Mouse (Mus musculus): ENCODE measurements around the gene Lbh. TPM values are rescaled to one million over a fixed set of nuclear protein-coding genes. Genes with fewer than 3 reads are reported as not detected.

Gene Lbh
- 10 to 100 TPM; 38.8 to 43.8 (median 41.5) TPM for total RNA-seq (2022)

DNA sequence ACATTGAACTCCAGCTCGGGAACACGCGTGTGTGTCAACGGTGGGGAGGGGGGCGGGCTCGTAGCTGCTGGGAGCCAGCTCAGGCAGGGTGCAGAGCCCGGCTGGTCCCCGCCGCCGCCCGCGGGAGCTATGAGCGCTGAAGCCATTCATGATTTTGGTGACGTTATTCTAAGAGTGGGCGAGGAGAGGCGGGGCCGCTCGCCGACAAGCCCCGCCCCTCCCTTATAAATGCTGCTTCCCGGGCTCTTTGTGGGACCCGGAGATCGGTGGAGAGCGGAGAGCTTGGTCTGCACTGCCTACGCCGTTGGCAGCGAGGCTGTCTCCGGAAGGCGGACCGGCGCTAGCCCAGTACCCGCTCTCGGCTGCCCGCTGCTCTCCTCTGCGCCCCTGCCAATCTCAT is at the start of gene Lbh:
Lbh (plus strand) TSS at position 253 of the 400 bp plus-strand sequence.
- DNase-seq (ENCODE audit: low spot score in 2 of 2): peak; percentile 89 to 91

DNA sequence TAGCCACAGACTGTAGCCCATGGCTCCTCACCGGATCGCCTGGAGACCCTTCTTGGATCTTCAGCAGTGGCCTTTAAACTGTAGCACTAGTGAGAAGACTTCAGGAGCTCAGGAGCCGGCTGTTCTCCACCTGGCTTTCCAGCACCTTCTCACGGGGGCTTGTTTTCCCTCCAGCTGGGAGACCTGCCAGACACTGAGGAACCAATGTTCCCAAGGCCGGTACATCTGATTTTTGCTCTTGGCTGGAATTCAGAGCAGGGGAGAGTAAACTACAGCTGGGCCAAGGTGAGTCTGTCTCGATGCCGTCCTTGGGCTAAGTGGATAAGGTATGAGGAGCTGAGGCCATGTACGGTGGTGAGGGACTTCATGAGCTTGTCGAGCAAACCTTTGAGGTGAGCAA is 39.1 kb upstream of the Lbh start:
- DNase-seq (ENCODE audit: low spot score in 2 of 2): no peak

DNA sequence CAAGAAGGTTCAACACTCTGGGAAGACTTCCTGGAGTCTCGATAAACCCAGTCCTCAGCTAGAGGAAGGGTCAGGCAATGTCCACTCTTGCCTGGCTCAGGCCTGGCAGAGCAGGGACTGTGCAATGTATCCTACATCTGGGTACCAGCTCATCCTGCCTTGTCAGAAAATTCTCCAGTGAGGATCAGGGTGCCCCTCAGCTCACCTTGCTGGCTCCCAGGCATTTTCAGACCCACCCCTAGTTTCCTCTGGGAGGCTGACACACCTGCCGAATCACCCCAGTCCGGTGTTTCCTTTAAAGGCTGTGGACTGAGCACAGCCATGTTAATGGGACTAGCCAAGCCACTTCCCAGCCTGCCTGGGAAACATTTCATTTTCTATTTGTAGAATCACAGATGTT is 37.9 kb upstream of the Lbh start:
- DNase-seq (ENCODE audit: low spot score in 2 of 2): no peak

- no peak for DNase-seq (ENCODE audit: low spot score in 2 of 2)
These were observed 37.1 kb upstream of the Lbh start for GRCm38 (mm10) chr17:72881051-72881450.

DNA sequence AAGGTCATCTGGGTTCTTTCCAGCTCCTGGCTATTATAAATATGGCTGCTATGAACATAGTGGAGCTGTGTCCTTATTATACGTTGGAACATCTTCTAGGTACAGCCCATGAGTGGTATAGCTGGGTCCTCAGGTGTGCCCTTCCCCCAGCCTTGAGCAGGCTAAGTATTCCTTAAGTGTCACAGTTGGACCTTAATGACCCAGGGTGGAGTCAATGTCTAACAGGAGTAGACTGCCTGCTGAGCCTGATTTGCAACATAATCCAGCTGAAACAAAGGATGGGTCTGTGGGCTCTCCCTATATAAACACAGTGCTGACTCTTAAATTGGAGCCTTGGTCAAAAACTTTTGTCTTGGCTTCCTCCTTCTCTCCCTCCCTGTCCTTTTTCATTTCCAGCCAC is 36.3 kb upstream of the Lbh start:
- DNase-seq (ENCODE audit: low spot score in 2 of 2): no peak

GRCm38 (mm10) chr17:72889556-72890397 is 28.3 kb upstream of the Lbh start:
- peak; percentile 41 to 67 for DNase-seq (ENCODE audit: low spot score in 2 of 2)

DNA sequence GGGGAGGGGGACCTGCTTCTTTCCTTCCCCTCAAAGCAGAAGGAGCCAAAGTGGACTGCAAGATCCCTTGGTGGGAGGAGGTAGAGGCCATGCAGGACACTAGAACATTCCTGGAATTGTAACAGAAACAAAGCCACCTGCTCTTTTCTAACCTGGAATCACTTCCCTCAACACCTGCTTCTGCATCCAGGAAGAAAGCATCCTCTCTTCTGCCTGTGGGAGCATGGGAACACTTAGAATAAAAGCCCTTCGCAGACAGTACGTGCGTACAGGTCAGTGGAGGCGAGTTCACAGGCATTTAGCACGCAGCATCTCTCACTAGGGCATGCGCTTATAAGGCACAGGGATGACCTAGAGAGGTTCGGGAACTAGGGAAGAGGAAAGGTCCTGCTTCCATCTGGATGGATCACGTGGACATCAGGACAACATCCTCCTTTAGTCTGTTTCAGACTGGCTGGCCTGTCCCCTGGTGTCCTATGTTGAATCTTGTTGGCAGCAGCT is 27.7 kb upstream of the Lbh start:
- no peak for DNase-seq (ENCODE audit: low spot score in 2 of 2)

DNA sequence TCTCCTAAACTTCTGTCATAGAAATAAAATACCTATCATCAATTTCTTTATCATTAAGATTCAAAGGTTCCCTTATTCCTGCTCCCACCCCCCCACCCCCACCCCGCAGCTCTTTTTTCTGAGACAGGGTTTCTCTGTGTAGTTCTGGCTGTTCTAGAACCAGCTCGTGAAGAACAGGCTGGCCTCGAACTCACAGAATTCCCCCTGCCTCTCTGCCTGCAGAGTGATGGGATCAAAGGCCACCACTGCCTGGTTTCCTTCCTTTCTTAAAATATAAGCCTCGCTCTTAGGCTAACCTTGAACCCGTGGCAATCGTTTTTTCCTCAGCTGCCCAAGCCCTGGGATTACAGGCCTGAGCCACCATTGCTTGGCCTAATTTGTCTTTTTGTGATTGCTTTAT is 26.5 kb upstream of the Lbh start:
- DNase-seq (ENCODE audit: low spot score in 2 of 2): no peak

DNA sequence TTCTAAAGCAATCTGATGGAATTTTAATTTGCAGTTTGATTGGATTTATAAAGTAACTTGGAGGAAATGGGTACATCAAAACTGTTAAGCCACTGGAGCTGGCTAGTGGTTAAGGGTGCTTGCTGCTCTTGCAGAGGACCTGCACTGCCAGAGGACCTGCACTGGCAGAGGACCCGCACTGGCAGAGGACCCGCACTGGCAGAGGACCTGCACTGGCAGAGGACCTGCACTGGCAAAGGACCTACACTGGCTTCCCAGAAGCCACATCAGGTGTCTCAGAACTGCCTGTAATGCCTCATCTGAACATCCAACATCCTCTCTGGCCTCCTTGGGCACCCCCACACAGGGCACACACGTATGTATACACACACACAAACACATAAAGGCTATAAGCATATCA is 22.6 kb upstream of the Lbh start:
- no peak for DNase-seq (ENCODE audit: low spot score in 2 of 2)

DNA sequence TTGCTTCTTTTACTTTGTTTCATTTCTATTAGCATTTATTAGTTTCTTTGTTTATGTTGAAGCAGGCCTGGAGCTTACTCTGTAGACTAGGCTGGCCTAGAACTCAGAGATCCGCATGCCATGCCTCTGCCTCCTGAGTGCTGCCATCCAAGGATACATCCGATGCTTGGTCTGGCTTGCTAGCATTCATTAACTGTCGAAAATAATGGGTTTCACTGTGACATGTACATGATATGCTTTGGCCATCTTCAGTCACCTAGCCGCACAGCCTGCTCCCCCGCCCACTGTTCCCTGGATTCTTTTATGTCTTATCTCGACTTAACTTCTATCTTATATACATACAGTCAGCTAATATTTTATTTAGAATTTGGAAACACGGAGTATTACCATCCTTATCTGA is 21.0 kb upstream of the Lbh start:
- no peak for DNase-seq (ENCODE audit: low spot score in 2 of 2)

GRCm38 (mm10) chr17:72897961-72898360 is 20.1 kb upstream of the Lbh start:
- DNase-seq (ENCODE audit: low spot score in 2 of 2): no peak

GRCm38 (mm10) chr17:72898775-72899174 is 19.3 kb upstream of the Lbh start:
- DNase-seq (ENCODE audit: low spot score in 2 of 2): no peak

- DNase-seq (ENCODE audit: low spot score in 2 of 2): no peak
These were observed 17.1 kb upstream of the Lbh start for GRCm38 (mm10) chr17:72901021-72901420.

DNA sequence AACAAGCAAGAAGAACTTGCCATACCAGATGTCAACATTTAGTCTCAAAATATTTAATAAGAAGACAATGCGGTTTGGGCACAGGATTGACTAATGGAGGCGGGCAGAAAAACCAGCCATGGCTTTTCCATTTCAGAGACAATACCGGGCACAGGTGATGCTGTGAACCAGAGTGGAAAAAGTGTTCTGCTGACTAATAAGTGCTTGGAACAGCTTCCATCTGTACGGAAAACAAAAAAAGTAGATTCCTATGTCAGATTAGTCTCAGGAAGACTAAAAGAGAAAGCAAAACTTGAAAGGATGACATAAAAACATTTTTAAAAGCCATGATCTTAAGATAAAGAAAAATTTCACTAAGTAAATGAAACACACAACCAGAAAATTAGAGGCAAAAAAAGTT is 16.4 kb upstream of the Lbh start:
- no peak for DNase-seq (ENCODE audit: low spot score in 2 of 2)

DNA sequence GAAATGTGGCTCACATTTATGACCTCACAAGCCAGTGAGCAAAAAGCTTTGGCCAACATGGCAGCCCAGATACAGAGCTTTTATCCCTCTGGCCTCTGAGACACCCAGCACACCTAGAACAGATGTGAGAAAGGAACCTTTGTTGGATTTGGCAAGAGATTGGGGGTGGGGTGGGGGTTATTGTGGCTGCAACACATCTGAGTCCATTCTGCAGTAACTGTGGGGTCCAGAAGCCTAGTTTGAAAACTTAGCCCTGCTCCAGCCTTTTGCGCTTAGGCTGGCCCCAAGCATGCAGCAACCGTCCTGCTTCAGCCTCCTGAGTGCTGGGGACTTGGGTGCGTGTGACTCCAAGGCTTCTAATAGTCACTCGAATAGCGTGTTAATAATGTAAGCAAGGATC is 14.8 kb upstream of the Lbh start:
- no peak for DNase-seq (ENCODE audit: low spot score in 2 of 2)

- DNase-seq (ENCODE audit: low spot score in 2 of 2): no peak
These were observed 14.1 kb upstream of the Lbh start for GRCm38 (mm10) chr17:72903921-72904421.

DNA sequence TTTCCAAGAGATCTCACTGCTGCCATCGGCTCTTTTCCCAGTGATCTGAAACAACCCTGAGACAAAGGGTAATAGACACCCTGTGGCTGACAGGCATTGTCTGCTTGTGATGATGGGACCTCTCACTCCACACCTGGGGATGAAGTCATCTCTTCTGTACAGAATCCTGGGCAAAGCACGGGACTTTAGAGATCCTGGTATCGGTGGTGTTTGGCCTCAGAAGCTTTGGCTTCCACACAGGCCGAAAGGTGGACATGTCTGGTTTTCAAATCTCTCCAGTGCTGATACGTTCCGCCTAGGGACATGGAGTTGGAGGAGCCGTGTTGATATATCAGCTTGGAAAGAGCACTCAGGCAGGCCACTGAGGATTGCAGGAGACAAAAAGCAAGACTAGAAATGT is 13.2 kb upstream of the Lbh start:
- DNase-seq (ENCODE audit: low spot score in 2 of 2): no peak

DNA sequence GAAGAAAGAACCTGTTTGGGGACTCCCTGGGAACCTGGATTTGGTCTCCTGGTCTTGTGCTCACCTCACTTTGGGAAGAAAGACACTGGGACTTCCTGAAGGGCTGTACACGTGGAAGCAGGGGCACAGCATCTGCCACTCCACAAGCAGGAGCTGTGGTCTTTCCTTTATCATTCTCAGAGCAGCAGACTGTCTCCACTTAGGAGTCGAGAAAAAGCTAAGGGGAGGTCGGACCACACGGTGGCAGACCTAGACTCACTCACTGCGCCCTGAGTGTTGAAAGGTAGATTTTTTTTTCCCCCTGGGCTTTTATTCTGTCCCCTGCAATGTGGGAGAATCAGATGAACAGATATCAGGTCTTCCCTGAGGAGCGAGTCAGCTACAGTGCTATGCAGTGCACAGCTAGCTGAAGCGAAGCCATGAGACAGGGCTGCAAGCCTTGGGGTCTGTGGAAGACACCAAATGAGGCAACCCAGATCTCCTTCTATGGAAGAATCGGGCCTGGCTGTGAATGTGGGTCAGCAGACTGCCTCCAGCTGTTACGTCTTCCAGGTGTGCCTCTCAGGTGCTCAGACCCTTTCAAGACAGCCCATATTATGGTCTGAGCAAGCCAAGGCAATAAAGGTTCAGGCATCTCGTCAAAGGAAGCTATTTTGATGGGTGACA is 11.7 kb upstream of the Lbh start:
- no peak for DNase-seq (ENCODE audit: low spot score in 2 of 2)

GRCm38 (mm10) chr17:72907211-72907610 is 10.9 kb upstream of the Lbh start:
- DNase-seq (ENCODE audit: low spot score in 2 of 2): no peak

- DNase-seq (ENCODE audit: low spot score in 2 of 2): no peak
These were observed 10.3 kb upstream of the Lbh start for GRCm38 (mm10) chr17:72907777-72908176.

GRCm38 (mm10) chr17:72908561-72908960 is 9.5 kb upstream of the Lbh start:
- DNase-seq (ENCODE audit: low spot score in 2 of 2): no peak

- DNase-seq (ENCODE audit: low spot score in 2 of 2): no peak
These were observed 8.8 kb upstream of the Lbh start for GRCm38 (mm10) chr17:72909061-72909852.
